Mouse (Mus musculus) myocyte (in vitro differentiated cells): ENCODE data around the gene Hydin.

Experiments
- CEBPB ChIP-seq: IDR thresholded peaks from 2 replicates; pipeline ENCODE4 v1.6.1; 2011; ENCODE audit warnings: mild to moderate bottlenecking, moderate library complexity; ENCODE audit not compliant: poor library complexity, insufficient read depth, severe bottlenecking
- E2F4 ChIP-seq: IDR thresholded peaks from one replicate; pipeline ENCODE4 v1.6.1; 2011; ENCODE audit warnings: mild to moderate bottlenecking, control low read depth, moderate library complexity; ENCODE audit not compliant: insufficient read depth
- MAX ChIP-seq: IDR thresholded peaks from one replicate; pipeline ENCODE4 v1.6.1; 2011; ENCODE audit warnings: low read depth, mild to moderate bottlenecking, control low read depth
- MYOD1 ChIP-seq, 3 experiments: IDR thresholded peaks; one replicate each; pipeline ENCODE4 v1.6.1; 2011; ENCODE audit warnings: control low read depth in 2 of 3, low read depth in 2 of 3, mild to moderate bottlenecking in 2 of 3, moderate library complexity in 1 of 3; ENCODE audit not compliant: insufficient read length in 2 of 3, control insufficient read depth in 1 of 3
- MYOG ChIP-seq, 3 experiments: IDR thresholded peaks; one replicate each; pipeline ENCODE4 v1.6.1; 2011; ENCODE audit warnings: control low read depth in 2 of 3, low read depth in 2 of 3, mild to moderate bottlenecking in 2 of 3; ENCODE audit not compliant: insufficient read length in 2 of 3, control insufficient read depth in 1 of 3, insufficient read depth in 1 of 3
- POLR2A ChIP-seq: IDR thresholded peaks from one replicate; pipeline ENCODE4 v1.6.1; 2011; ENCODE audit warnings: low read depth, mild to moderate bottlenecking, control low read depth, moderate library complexity; ENCODE audit not compliant: insufficient read length
- POLR2AphosphoS2 ChIP-seq: IDR thresholded peaks from one replicate; pipeline ENCODE4 v1.6.1; 2011; ENCODE audit warnings: low read depth, control low read depth; ENCODE audit not compliant: insufficient read length
- REST ChIP-seq: IDR thresholded peaks from one replicate; pipeline ENCODE4 v1.6.1; 2011; ENCODE audit warnings: mild to moderate bottlenecking, control low read depth, moderate library complexity; ENCODE audit not compliant: insufficient read depth, insufficient read length
- TCF12 ChIP-seq: IDR thresholded peaks from one replicate; pipeline ENCODE4 v1.6.1; 2011; ENCODE audit warnings: mild to moderate bottlenecking, control low read depth; ENCODE audit not compliant: poor library complexity, insufficient read depth, severe bottlenecking
- USF1 ChIP-seq: IDR thresholded peaks from one replicate; pipeline ENCODE4 v1.6.1; 2011; ENCODE audit warnings: low read depth, mild to moderate bottlenecking, control low read depth, moderate library complexity

DNA sequence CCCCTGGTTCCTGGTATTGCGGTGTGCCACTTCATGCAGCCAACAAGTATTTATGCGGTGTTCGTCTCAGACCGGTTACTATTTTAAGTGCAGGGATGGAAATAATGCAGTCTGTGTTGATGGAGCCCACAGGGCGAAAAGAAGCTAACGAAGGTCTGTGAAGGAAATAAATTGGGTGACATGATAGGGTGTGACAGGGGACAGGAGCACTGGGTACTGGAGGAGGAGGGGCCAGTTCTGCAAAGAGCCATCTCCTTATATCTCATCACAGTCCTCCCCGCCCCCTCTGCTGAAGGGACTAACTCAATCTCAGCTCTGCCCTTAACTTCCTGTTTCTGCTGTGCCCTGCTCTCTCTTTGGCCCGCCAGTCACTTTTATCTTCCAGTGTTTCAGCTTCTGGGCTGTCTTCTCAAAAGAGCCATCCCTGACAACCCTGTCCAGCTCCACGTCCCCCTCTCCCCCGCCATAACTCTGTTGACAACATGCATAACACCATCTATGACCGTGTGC, 926 bp upstream of the Hydin start:
- TF ChIP-seq POLR2A (no peak), CEBPB (no peak), MAX (no peak), POLR2AphosphoS2 (no peak), REST (no peak), TCF12 (no peak), E2F4 (no peak), MYOG (IDR thresholded peaks at IDR 0.05; ENCODE audit: control insufficient read depth in 1 of 3, insufficient read depth in 1 of 3, insufficient read length in 2 of 3, low read depth in 2 of 3) (no peak), MYOD1 (IDR thresholded peaks at IDR 0.05; ENCODE audit: control insufficient read depth in 1 of 3, insufficient read length in 2 of 3, low read depth in 2 of 3) (no peak), USF1 (no peak)
